Mouse (Mus musculus) MEL (cell line): ENCODE measurements around the gene Urb2.

Experiments
- BHLHE40 ChIP-seq: IDR thresholded peaks from 2 replicates; pipeline ENCODE4 v1.6.1; 2012; ENCODE audit warnings: low read depth, mild to moderate bottlenecking, inconsistent platforms, low read length, improper control_type of control experiment, borderline replicate concordance
- CHD1 ChIP-seq: IDR thresholded peaks from 2 replicates; pipeline ENCODE4 v1.6.1; 2012; ENCODE audit warnings: low read depth, mild to moderate bottlenecking, inconsistent platforms, low read length, improper control_type of control experiment
- EP300 ChIP-seq, 2 experiments: IDR thresholded peaks; 2 replicates each; pipeline ENCODE4 v1.6.1; 2011; ENCODE audit warnings: improper control_type of control experiment in 2 of 2, low read length in 2 of 2, low read depth in 1 of 2, mild to moderate bottlenecking in 1 of 2
- HCFC1 ChIP-seq: IDR thresholded peaks from 2 replicates; pipeline ENCODE4 v1.6.1; 2012; ENCODE audit warnings: low read depth, mild to moderate bottlenecking, inconsistent platforms, low read length, improper control_type of control experiment, moderate library complexity
- MEF2A ChIP-seq: IDR thresholded peaks from 2 replicates; pipeline ENCODE4 v1.6.1; 2014; ENCODE audit warnings: low read depth, mild to moderate bottlenecking, inconsistent platforms, low read length, improper control_type of control experiment; ENCODE audit not compliant: poor library complexity, insufficient replicate concordance, severe bottlenecking; ENCODE audit errors: extremely low read depth
- POLR2A ChIP-seq, 2 experiments: IDR thresholded peaks; 2 replicates each; pipeline ENCODE4 v1.6.1; 2011 to 2012; ENCODE audit warnings: low read length in 2 of 2, mild to moderate bottlenecking in 2 of 2, control low read depth in 1 of 2, improper control_type of control experiment in 1 of 2, low read depth in 1 of 2, moderate library complexity in 1 of 2; ENCODE audit not compliant: control insufficient read depth in 1 of 2, insufficient read depth in 1 of 2, poor library complexity in 1 of 2
- POLR2AphosphoS2 ChIP-seq: IDR thresholded peaks from 2 replicates; pipeline ENCODE4 v1.6.1; 2011; ENCODE audit warnings: low read length, improper control_type of control experiment
- POLR2AphosphoS5 ChIP-seq: IDR thresholded peaks from 2 replicates; pipeline ENCODE4 v1.6.1; 2012; ENCODE audit warnings: low read depth, borderline replicate concordance, mild to moderate bottlenecking, inconsistent platforms, low read length, moderate library complexity, mixed read lengths
- RAD21 ChIP-seq: IDR thresholded peaks from 2 replicates; pipeline ENCODE4 v1.6.1; 2011; ENCODE audit warnings: mild to moderate bottlenecking, low read depth, low read length, improper control_type of control experiment
- TBP ChIP-seq: IDR thresholded peaks from 2 replicates; pipeline ENCODE4 v1.8.0; 2011; ENCODE audit warnings: low read depth, low read length, improper control_type of control experiment
- TCF12 ChIP-seq: IDR thresholded peaks from 2 replicates; pipeline ENCODE4 v1.6.1; 2014; ENCODE audit warnings: low read depth, mild to moderate bottlenecking, inconsistent platforms, low read length, improper control_type of control experiment, moderate library complexity
- USF2 ChIP-seq, 2 experiments: IDR thresholded peaks; 2 replicates each; pipeline ENCODE4 v1.6.1; 2011 to 2012; ENCODE audit warnings: improper control_type of control experiment in 2 of 2, low read length in 2 of 2, borderline replicate concordance in 1 of 2, inconsistent platforms in 1 of 2, low read depth in 1 of 2, mild to moderate bottlenecking in 1 of 2; ENCODE audit not compliant: insufficient read depth in 1 of 2

- TF ChIP-seq POLR2A (IDR thresholded peaks at IDR 0.05; ENCODE audit: control insufficient read depth in 1 of 2, insufficient read depth in 1 of 2, low read depth in 1 of 2, low read length in 2 of 2, poor library complexity in 1 of 2) (no peak), USF2 (IDR thresholded peaks at IDR 0.05; ENCODE audit: borderline replicate concordance in 1 of 2, insufficient read depth in 1 of 2, low read depth in 1 of 2, low read length in 2 of 2) (no peak), HCFC1 (no peak), TBP (no peak), MEF2A (no peak), RAD21 (peak; percentile 65), POLR2AphosphoS5 (no peak), EP300 (IDR thresholded peaks at IDR 0.05; ENCODE audit: low read depth in 1 of 2, low read length in 2 of 2) (no peak), TCF12 (no peak), BHLHE40 (no peak), POLR2AphosphoS2 (no peak), CHD1 (no peak)
Observed at GRCm38 (mm10) chr8:123992587-123992986, 28.7 kb upstream of the Urb2 start.
